Mouse (Mus musculus): ENCODE measurements at regions not wholly inside any gene's neighbourhood (a gene's known extent, or its start where the extent isn't known, plus 50 kb on each side); places are given as distances from the start of the nearest gene placed in this dataset.

DNA sequence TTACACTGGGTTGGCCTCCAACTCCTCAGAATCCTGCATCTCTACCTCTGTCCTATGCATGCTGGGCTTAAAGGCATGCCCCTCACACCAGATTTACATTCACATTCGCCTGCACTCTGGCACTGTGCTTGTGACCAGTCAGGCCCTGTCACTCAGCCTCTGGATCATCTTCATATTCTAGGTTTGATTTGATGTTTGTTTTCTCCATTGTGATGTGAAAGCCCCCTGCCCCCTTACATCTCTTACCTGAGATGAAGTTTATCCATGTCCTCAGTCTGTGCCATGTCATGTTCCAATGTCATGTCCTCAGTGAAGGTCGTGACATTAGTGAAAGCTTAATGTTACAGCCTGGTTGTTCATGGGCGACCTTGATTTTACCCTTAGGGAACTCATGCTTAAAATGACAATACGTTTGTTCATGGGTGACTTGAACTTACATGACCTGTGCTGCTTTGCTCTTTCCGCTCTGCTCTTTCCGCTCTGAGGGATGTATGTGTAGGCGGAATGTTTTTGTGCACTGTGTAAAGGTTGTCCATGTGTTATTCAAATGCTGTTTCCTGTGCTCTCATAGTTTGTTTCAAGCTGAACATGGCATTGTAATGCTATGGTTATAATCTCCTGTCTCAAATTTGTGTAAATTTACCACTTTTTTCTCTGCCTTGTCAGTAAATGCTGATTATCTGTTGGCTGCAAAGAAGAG, 257.3 kb upstream of the Gm5148 start:
- peaks cover 4% of the 10 kb centered on the region; the same call in 1 of the 2 replicates for H3K27me3 ChIP-seq
- no peak overlapping the region for H3K9ac ChIP-seq
- H3K9me3 ChIP-seq = no peaks in the 10 kb centered on the region
- no peak overlapping the region for H3K4me3 ChIP-seq
- no peak overlapping the region for H3K4me2 ChIP-seq
- H3K36me3 ChIP-seq = no peaks in the 10 kb centered on the region
- 48% methylated on average over 7 of the region's 7 CpGs for WGBS
- peaks cover 5% of the 10 kb centered on the region for H3K4me1 ChIP-seq (replicated peaks)
- no peak overlapping the region for H3K27ac ChIP-seq
- no peak for ATAC-seq (ENCODE audit: low FRiP score)

DNA sequence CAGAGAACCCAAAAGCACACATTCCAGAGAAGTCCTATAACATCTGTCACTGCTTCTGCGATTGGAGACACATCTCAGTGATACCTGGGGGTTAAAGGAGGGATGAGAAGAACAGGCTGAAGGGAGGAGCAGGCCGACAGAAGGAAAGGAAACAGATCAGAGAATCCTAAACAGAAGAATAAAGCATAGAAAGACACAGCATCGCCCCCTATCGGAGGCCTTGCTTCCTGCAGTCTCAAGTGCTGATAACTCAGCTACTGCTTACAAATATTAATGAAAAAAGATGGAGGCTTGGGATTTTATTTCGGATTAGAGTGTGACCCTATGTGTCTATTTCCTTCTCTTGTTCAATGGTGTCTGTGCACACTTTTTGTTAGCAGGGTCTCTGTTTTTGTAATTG, 255.6 kb upstream of the Gm5148 start:
- WGBS = 54% methylated on average over 5 of the region's 5 CpGs
- no peak overlapping the region for H3K4me3 ChIP-seq
- H3K9ac ChIP-seq = no peak overlapping the region
- H3K9me3 ChIP-seq = no peaks in the 10 kb centered on the region
- no peak overlapping the region for H3K4me2 ChIP-seq
- ATAC-seq (ENCODE audit: low FRiP score) = no peak
- H3K27me3 ChIP-seq = peaks cover 7% of the 10 kb centered on the region; the same call in 1 of the 2 replicates
- H3K4me1 ChIP-seq (replicated peaks) = peaks cover 16% of the 10 kb centered on the region
- H3K27ac ChIP-seq = no peak overlapping the region
- H3K36me3 ChIP-seq = no peaks in the 10 kb centered on the region

DNA sequence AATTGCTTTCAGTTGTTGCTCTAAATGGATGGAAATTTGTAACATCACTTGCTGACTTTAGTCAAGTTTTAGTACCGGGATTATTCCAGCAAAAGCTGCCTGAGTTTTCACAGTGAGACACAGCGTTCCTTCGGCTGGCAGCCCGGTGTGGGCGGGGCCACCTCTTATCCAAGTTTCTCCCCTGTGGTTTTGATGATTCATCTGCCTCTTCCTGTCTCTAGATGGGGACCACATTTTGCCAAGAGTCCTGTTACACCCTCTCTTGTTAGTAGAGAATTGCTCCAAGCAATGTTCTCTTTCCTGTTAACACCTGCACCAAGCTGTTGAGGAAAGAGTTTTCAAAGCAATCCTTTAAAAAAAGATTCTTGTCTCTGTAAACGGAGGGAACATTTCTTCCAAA, 254.2 kb upstream of the Gm5148 start:
- Histone ChIP-seq H3K9me3 (no peaks in the 10 kb centered on the region), H3K27me3 (peaks cover 7% of the 10 kb centered on the region; the same call in 1 of the 2 replicates), H3K36me3 (no peaks in the 10 kb centered on the region), H3K27ac (no peak overlapping the region), H3K4me1 (replicated peaks) (peaks cover 17% of the 10 kb centered on the region), H3K4me3 (no peak overlapping the region), H3K9ac (no peak overlapping the region), H3K4me2 (no peak overlapping the region)
- 40% methylated on average over 6 of the region's 6 CpGs for WGBS
- ATAC-seq (ENCODE audit: low FRiP score) = no peak

DNA sequence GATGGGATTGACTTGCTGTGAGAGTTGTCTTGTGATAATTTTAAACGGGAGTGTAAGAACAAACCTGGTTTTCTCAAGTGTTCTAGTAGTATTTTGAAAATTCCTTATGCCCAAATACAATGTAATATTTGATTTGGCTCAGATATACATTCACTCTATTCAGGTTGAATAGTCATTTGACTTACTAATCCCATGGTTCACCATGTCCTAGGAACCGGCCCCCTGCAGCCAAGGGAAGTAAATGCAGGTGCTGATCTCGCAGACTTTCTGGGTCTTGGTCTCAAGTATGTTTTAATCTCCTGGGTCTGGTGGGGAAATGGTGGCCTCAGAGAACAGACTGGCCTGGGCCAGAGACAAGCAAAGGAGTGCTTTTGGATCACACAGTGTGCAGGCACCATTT, 253.2 kb upstream of the Gm5148 start:
- no peak overlapping the region for H3K9ac ChIP-seq
- no peaks in the 10 kb centered on the region for H3K36me3 ChIP-seq
- H3K4me3 ChIP-seq = no peak overlapping the region
- H3K27me3 ChIP-seq = peaks cover 7% of the 10 kb centered on the region; the same call in 1 of the 2 replicates
- 65% methylated on average over 3 of the region's 3 CpGs for WGBS
- no peak overlapping the region for H3K4me2 ChIP-seq
- no peak overlapping the region for H3K27ac ChIP-seq
- ATAC-seq (ENCODE audit: low FRiP score) = no peak
- H3K4me1 ChIP-seq (replicated peaks) = peaks cover 17% of the 10 kb centered on the region
- no peaks in the 10 kb centered on the region for H3K9me3 ChIP-seq

DNA sequence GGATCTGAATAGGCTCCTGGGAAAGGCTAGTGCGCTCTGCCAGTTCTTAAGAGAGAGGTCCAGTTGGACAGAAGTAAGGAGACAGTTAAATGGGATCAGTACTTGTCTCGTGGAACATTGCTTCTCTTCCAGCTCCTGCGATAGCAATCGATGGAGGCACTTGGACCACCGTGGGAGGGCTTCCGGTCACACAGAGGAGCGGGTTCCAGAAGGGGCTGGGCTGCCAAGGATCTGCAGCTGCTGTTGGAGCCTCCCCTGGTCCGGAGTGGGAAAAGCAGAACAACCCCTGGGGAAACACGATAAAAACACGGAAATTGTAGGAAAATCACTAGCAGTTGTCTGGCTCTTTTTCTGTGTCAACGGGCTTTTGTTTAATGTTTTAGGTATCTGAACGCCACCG, 252.3 kb upstream of the Gm5148 start:
- WGBS = 37% methylated on average over 13 of the region's 13 CpGs
- Histone ChIP-seq H3K4me1 (replicated peaks) (peaks cover 17% of the 10 kb centered on the region), H3K36me3 (no peaks in the 10 kb centered on the region), H3K4me3 (peak overlapping the region; percentile 12; the same call in 1 of the 2 replicates), H3K4me2 (peak overlapping the region; percentile 38), H3K27ac (no peak overlapping the region), H3K27me3 (peaks cover 7% of the 10 kb centered on the region; the same call in 1 of the 2 replicates), H3K9ac (no peak overlapping the region), H3K9me3 (no peaks in the 10 kb centered on the region)
- ATAC-seq (ENCODE audit: low FRiP score) = 0 out of 2 replicates have a peak, but pooled peaks have one; percentile 54

DNA sequence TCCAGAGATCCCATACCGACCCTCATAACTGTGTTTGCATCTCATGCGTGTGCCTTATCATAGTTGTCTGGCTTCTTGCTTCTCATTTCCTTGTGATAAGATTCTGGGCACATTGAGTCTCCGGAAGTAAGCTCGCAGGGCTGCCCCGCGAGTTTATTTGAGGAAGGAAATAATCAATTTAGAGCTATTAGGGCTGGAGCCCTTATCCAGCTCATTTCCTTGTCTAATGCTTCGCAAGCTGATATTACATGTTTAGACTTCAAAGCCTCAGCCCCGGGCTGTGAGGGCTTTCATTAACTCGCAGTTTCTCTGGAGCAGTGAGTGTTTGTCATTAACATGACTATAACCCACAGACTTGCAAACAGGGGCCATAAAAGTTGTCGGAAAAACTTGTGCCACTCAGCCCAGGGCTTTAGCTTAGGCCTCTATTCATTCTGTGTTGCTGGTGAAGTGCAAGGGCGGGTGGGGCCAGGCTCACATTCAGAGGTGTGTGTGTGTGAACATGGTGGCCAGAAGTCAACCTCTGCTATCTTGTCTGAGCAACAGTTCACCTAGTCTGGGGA, 251.0 kb upstream of the Gm5148 start:
- H3K4me3 ChIP-seq = no peak overlapping the region
- no peak overlapping the region for H3K9ac ChIP-seq
- peaks cover 17% of the 10 kb centered on the region for H3K4me1 ChIP-seq (replicated peaks)
- no peak overlapping the region for H3K4me2 ChIP-seq
- no peaks in the 10 kb centered on the region for H3K36me3 ChIP-seq
- H3K9me3 ChIP-seq = no peaks in the 10 kb centered on the region
- peaks cover 7% of the 10 kb centered on the region; the same call in 1 of the 2 replicates for H3K27me3 ChIP-seq
- WGBS = 43% methylated on average over 11 of the region's 11 CpGs
- ATAC-seq (ENCODE audit: low FRiP score) = no peak
- H3K27ac ChIP-seq = no peak overlapping the region

DNA sequence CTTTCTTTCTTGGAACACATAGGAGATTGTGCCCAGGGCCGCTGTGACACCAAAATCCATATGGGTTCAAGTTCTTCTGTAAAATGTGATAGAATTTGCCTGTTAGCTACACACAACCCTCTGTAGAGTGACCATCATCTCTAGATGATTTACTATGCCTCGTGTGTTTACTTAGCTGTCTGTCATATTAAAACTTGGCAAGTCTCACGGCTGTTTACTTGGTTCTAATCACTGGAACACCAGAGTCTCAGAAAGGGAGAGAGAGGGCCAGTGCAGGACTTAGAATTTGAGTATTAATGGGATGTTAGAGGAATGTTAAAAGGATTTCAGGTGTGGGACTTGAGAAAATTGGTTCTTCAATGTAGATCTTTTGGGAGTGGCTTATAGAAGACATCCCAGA, 248.6 kb upstream of the Gm5148 start:
- H3K27me3 ChIP-seq = peaks cover 7% of the 10 kb centered on the region; the same call in 1 of the 2 replicates
- ATAC-seq (ENCODE audit: low FRiP score) = no peak
- 82% methylated on average over 3 of the region's 3 CpGs for WGBS
- H3K36me3 ChIP-seq = no peaks in the 10 kb centered on the region
- H3K4me1 ChIP-seq (replicated peaks) = peaks cover 14% of the 10 kb centered on the region
- H3K4me3 ChIP-seq = no peak overlapping the region
- H3K9ac ChIP-seq = no peak overlapping the region
- no peaks in the 10 kb centered on the region for H3K9me3 ChIP-seq
- no peak overlapping the region for H3K27ac ChIP-seq
- no peak overlapping the region for H3K4me2 ChIP-seq

DNA sequence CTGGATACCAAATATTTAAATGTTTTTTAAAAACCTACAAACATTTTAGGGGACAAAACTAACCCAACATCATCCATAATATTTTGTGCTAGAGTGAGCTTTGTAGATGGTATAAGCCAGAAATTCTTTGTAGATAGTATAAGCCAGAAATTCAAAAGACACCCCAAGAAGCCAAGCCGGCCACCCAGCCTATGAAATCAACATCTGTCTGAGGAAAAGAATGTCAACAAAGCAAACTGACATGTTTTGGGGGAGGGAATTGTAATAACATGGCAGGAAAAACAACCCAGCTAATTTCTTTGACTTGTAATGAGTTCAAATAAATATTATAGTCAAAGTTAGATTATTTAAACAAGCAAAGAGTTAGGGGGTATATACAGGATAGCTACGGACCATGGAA, 246.9 kb upstream of the Gm5148 start:
- no peak overlapping the region for H3K4me3 ChIP-seq
- no peak for ATAC-seq (ENCODE audit: low FRiP score)
- no peak overlapping the region for H3K9ac ChIP-seq
- H3K4me2 ChIP-seq = no peak overlapping the region
- H3K4me1 ChIP-seq (replicated peaks) = peaks cover 10% of the 10 kb centered on the region
- no peaks in the 10 kb centered on the region for H3K36me3 ChIP-seq
- H3K27ac ChIP-seq = no peak overlapping the region
- H3K9me3 ChIP-seq = no peaks in the 10 kb centered on the region
- H3K27me3 ChIP-seq = 0 out of 2 replicates have a peak, but pooled peaks cover 4% of the 10 kb centered on the region
- WGBS = 80% methylated on average over 2 of the region's 2 CpGs

DNA sequence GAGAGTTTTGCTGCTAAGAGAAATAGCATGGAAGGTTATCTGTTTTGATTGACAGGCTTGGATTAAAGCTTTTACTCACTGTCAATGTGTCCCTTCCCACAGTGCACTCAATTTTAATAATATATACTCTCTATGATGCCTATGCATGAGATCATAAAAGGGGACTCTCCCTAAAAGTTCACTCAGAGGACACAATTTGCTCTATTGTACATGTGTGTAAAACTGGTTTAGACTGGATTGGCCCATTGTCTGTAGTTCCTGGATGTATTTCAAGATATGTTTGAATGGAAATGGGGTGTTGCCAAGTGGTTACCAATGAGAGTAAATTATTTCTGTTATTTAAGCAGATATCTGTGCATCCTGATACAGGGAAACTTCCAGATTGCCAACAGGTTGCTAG, 244.4 kb upstream of the Gm5148 start:
- ATAC-seq (ENCODE audit: low FRiP score) = no peak
- no peak overlapping the region for H3K9ac ChIP-seq
- no peaks in the 10 kb centered on the region for H3K36me3 ChIP-seq
- no peak overlapping the region for H3K4me3 ChIP-seq
- H3K9me3 ChIP-seq = no peaks in the 10 kb centered on the region
- no peaks in the 10 kb centered on the region for H3K4me1 ChIP-seq (replicated peaks)
- no peak overlapping the region for H3K27ac ChIP-seq
- H3K4me2 ChIP-seq = no peak overlapping the region
- no peaks in the 10 kb centered on the region for H3K27me3 ChIP-seq

DNA sequence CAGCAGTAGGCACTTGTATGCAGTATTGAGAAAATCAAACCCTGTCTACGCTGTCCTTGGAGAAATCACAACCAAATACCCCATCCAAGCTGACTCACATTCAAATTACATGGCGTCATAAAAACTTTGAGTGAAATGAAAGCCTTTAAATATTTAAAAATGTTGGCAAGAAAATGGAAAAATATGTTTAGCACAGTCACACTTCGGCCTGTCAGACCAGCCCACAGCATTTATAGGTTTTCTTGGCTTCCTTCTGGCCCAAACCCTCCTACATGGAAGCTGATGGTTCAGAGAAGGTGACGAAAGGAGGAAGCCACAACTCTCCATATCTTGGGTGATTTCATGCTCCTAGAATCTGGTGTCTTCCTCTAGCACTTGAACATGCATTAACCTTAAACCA, 240.9 kb upstream of the Gm5148 start:
- Histone ChIP-seq H3K4me2 (no peak overlapping the region), H3K4me1 (replicated peaks) (no peaks in the 10 kb centered on the region), H3K27ac (no peak overlapping the region), H3K27me3 (no peaks in the 10 kb centered on the region), H3K36me3 (no peaks in the 10 kb centered on the region), H3K9me3 (no peaks in the 10 kb centered on the region), H3K4me3 (no peak overlapping the region), H3K9ac (no peak overlapping the region)
- WGBS = 98% methylated on average over 4 of the region's 4 CpGs
- no peak for ATAC-seq (ENCODE audit: low FRiP score)

DNA sequence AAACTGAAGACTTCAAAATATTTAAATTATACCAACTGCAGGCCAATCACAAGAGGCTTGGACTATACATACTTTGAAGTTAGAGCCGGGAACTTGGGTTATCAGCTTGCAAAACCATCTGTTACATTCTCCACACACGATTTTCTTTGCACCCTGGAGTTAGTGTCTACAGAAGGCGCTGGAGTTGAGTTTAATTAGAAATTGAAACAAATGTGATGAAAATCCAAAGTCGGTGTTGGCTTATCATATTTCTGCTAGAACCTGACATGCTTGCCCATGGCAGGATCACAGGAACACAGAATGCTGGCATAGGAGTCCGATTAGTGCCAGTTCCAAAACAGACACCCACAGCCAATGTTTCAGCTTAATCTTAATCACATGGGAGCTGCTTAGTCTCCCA, 239.8 kb upstream of the Gm5148 start:
- H3K9me3 ChIP-seq = no peaks in the 10 kb centered on the region
- ATAC-seq (ENCODE audit: low FRiP score) = no peak
- WGBS = 90% methylated on average over 5 of the region's 5 CpGs

DNA sequence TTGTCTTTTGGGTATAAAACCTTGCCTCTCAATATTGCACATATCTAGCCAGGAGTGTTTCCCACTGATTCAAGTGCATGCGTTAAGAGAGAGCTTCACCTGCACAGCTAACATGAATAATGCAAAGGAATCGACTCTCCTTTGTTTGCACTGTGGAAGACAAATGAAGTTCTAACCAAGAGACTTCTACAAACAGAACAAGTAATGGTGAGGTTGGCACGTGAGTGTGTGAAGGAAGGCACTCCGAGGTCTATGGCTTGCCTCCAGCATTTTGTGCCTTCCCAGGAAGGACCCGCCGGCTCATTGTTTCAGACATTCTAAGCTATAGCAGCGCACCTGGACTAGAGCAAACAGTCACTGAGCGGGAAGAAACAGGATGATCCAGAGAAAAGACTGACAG, 238.5 kb upstream of the Gm5148 start:
- no peaks in the 10 kb centered on the region for H3K36me3 ChIP-seq
- H3K27me3 ChIP-seq = no peaks in the 10 kb centered on the region
- 81% methylated on average over 8 of the region's 8 CpGs for WGBS
- no peak overlapping the region for H3K4me2 ChIP-seq
- H3K9ac ChIP-seq = no peak overlapping the region
- no peak for ATAC-seq (ENCODE audit: low FRiP score)
- H3K27ac ChIP-seq = no peak overlapping the region
- H3K4me1 ChIP-seq (replicated peaks) = no peaks in the 10 kb centered on the region
- no peak overlapping the region for H3K4me3 ChIP-seq
- no peaks in the 10 kb centered on the region for H3K9me3 ChIP-seq

More for the DNA sequence above, 239.8 kb upstream of the Gm5148 start:
- Histone ChIP-seq H3K27me3 (no peaks in the 10 kb centered on the region), H3K27ac (no peak overlapping the region), H3K4me2 (no peak overlapping the region), H3K36me3 (no peaks in the 10 kb centered on the region), H3K4me3 (no peak overlapping the region), H3K4me1 (replicated peaks) (no peaks in the 10 kb centered on the region), H3K9ac (no peak overlapping the region)

Measured in hindbrain, embryonic 13.5 days (tissue).